Mouse (Mus musculus): ENCODE results near the gene Col16a1. TPM values are rescaled to one million over a fixed set of nuclear protein-coding genes. Genes with fewer than 3 reads are reported as not detected.

The Col16a1 gene
- total RNA-seq, 1 experiment from 2014 or later = not detected

Other genes starting within 250 kb of the Col16a1 start
- gene Ptp4a2, start 236.6 kb upstream of the Col16a1 start, total RNA-seq (2017) = 478 to 539 TPM (median 505 TPM) in 3 replicates
- gene Spocd1, start 118.6 kb upstream of the Col16a1 start, total RNA-seq (2017) = not detected in 3 replicates
- 2.0 to 2.3 TPM in 2 of 3 replicates, not detected in the other for gene Adgrb2, start 63.0 kb upstream of the Col16a1 start, total RNA-seq (2017)
- 9.7 to 15.8 TPM (median 10.2 TPM) in 3 replicates for gene Pef1, start 54.7 kb downstream of the Col16a1 start, total RNA-seq (2017)
- gene Hcrtr1, start 91.5 kb downstream of the Col16a1 start, total RNA-seq (2017) = not detected in 3 replicates
- not detected in 3 replicates for gene Tinagl1, start 127.3 kb downstream of the Col16a1 start, total RNA-seq (2017)
- gene Gm853, start 174.6 kb downstream of the Col16a1 start, total RNA-seq (2017) = not detected in 3 replicates
- gene Serinc2, start 231.4 kb downstream of the Col16a1 start, total RNA-seq (2017) = not detected in 3 replicates

Measured in monocyte, adult 5-6 weeks (primary cell).